Mouse (Mus musculus) layer of hippocampus, postnatal 10 days (tissue): ENCODE results near the gene Tmem200b. TPM values are rescaled to one million over a fixed set of nuclear protein-coding genes. Genes with fewer than 3 reads are reported as not detected.

Source experiments
- DNase-seq, 2 experiments: peaks; one replicate each; pipeline ENCODE4 v3.0.0; 2021; ENCODE audit warnings: low spot score in 2 of 2
- total RNA-seq, 2 experiments: library from RNA; stranded (reverse); gene quantifications; 2 replicates each; pipeline ENCODE4 v1.2.3; 2021

Tmem200b gene
- total RNA-seq, 2 experiments from 2014 or later, result 1.8 to 2.4 TPM

- no peak for DNase-seq
Measured at GRCm38 (mm10) chr4:131910237-131910994, 11.2 kb upstream of the Tmem200b start.

- no peak for DNase-seq
Measured at GRCm38 (mm10) chr4:131911521-131911920, 10.1 kb upstream of the Tmem200b start.

GRCm38 (mm10) chr4:131913526-131913925, 8.0 kb upstream of the Tmem200b start:
- DNase-seq, result no peak

- DNase-seq, result no peak
Measured at GRCm38 (mm10) chr4:131914046-131914643, 7.4 kb upstream of the Tmem200b start.

- no peak for DNase-seq
Measured at GRCm38 (mm10) chr4:131914891-131915469, 6.6 kb upstream of the Tmem200b start.

GRCm38 (mm10) chr4:131915821-131916328, 5.7 kb upstream of the Tmem200b start:
- no peak for DNase-seq

GRCm38 (mm10) chr4:131916425-131916824, 5.1 kb upstream of the Tmem200b start:
- peak; percentile 79 to 82 for DNase-seq

- no peak for DNase-seq
Measured at GRCm38 (mm10) chr4:131917010-131917555, 4.5 kb upstream of the Tmem200b start.

GRCm38 (mm10) chr4:131918026-131918533, 3.5 kb upstream of the Tmem200b start:
- DNase-seq, result no peak

- no peak for DNase-seq
Measured at GRCm38 (mm10) chr4:131918711-131919500, 2.7 kb upstream of the Tmem200b start.

- DNase-seq, result no peak
Measured at GRCm38 (mm10) chr4:131919506-131920140, 1.9 kb upstream of the Tmem200b start.

- no peak for DNase-seq
Measured at GRCm38 (mm10) chr4:131920141-131920594, 1.4 kb upstream of the Tmem200b start.

- peak in 1 of 2 experiments; percentile 35 for DNase-seq
Measured at GRCm38 (mm10) chr4:131920595-131921351, 798 bp upstream of the Tmem200b start.

- DNase-seq, result no peak
Measured at GRCm38 (mm10) chr4:131922404-131922803, 833 bp downstream of the Tmem200b start.

- no peak for DNase-seq
Measured at GRCm38 (mm10) chr4:131924096-131924810, 2.7 kb downstream of the Tmem200b start.

- no peak for DNase-seq
Measured at GRCm38 (mm10) chr4:131929146-131929545, 7.6 kb downstream of the Tmem200b start.

- DNase-seq, result no peak
Measured at GRCm38 (mm10) chr4:131939459-131939858, 17.9 kb downstream of the Tmem200b start.

- DNase-seq, result no peak
Measured at GRCm38 (mm10) chr4:131940846-131941245, 19.3 kb downstream of the Tmem200b start.

- DNase-seq, result no peak
Measured at GRCm38 (mm10) chr4:131947848-131948247, 26.3 kb downstream of the Tmem200b start.
